Comparison of ENCODE assay signal across 14 mouse cellular contexts in the genomic region with DNA sequence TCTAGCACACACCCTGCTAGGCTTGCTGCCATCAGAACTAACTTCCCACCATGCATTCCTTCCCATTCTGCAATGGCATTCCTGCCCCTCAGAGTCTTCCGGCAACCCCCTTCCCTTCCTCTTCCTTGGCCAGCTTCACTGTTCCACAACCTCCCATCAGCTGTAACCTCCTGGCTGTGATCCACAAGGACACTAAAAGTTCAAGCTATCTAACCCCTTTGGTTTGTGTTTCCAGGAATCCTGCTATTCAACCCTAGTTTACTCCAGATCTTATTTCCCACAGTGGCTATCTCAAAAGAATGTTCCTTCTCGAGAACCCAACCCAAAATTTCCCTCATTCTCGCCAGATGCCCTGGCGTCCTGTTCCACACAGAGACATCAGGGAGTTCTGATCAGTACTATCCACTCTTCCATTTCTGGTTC.
A peak's percentile ranks its signal among the peaks of the same experiment; 100 is the strongest.
DNase-seq lines count a peak whose midpoint lies in the region; ATAC-seq and TF ChIP-seq lines count a peak whose summit lies in the region.
"Had no signal": no experiment of that assay in that cellular context is flagged by ENCODE, and none has a peak within 500 bp of the region (broad histone marks: within the 10 kb centered on the region; RNA-seq: fewer than 3 reads in every experiment).

No protein-coding gene starts in this region.

- H3K4me2 ChIP-seq in kidney, postnatal 0 days (ENCODE audit: low read length) = no peak overlapping the region
- H3K4me2 ChIP-seq: forebrain, embryonic 15.5 days; neural tube, embryonic 12.5 days had no signal

- no peak for TF ChIP-seq CTCF in liver, adult 2 months (IDR thresholded peaks at IDR 0.05; ENCODE audit: low read depth, low read length)
- TF ChIP-seq CTCF in kidney, postnatal 0 days (IDR thresholded peaks at IDR 0.05; ENCODE audit: low read depth) = no peak

- peak; percentile 63 for DNase-seq in liver, adult 2 months (ENCODE audit: extremely low read depth, low read depth, low spot score)
- DNase-seq in liver = no peak
- peak; percentile 66 to 67 for DNase-seq in heart, adult 9 months (ENCODE audit: low spot score in 2 of 2)
- DNase-seq in kidney, postnatal 0 days (ENCODE audit: low spot score) = peak; percentile 46
- peak; percentile 60 for DNase-seq in skeletal muscle tissue, adult 2 months (ENCODE audit: low read depth, low spot score)
- no peak for DNase-seq in yolk sac, embryonic 10.5 days (ENCODE audit: low spot score)
- no peak for DNase-seq in left cerebral cortex, adult 9 months (ENCODE audit: low spot score in 2 of 2)
- no peak for DNase-seq in cerebellum, postnatal 36 days
- DNase-seq: embryo, embryonic 11 days; right cerebral cortex, postnatal 4 days; thymus, postnatal 36 days had no signal

- TF ChIP-seq POLR2A in liver, adult 2 months (IDR thresholded peaks at IDR 0.05; ENCODE audit: extremely low read depth, insufficient read depth, low read length) = no peak

- peaks cover 30% of the 10 kb centered on the region; the same call in 1 of the 2 replicates for H3K79me2 ChIP-seq in liver, adult 2 months (ENCODE audit: control insufficient read depth, insufficient read depth, low read length)

- 65% methylated on average over 4 of the region's 4 CpGs for WGBS in liver, adult 2 months
- 54% methylated on average over 4 of the region's 4 CpGs for WGBS in kidney, postnatal 0 days

- no peaks in the 10 kb centered on the region for H3K9me3 ChIP-seq in kidney, postnatal 0 days (replicated peaks; ENCODE audit: low read length)
- H3K9me3 ChIP-seq: forebrain, embryonic 15.5 days; neural tube, embryonic 12.5 days had no signal

- ATAC-seq in kidney, postnatal 0 days (replicated peaks; ENCODE audit: low FRiP score, low read depth) = no peak
- ATAC-seq: forebrain, embryonic 15.5 days; inflammation-experienced regulatory T-cells, adult 6 months had no signal

- H3K36me3 ChIP-seq in liver, adult 2 months (ENCODE audit: control insufficient read depth, insufficient read depth, low read length) = no peaks in the 10 kb centered on the region
- no peaks in the 10 kb centered on the region for H3K36me3 ChIP-seq in kidney, postnatal 0 days (ENCODE audit: insufficient read depth, low read length)
- H3K36me3 ChIP-seq: forebrain, embryonic 15.5 days; neural tube, embryonic 12.5 days had no signal

- H3K27me3 ChIP-seq in liver, adult 2 months (ENCODE audit: control insufficient read depth, insufficient read depth, low read length) = no peaks in the 10 kb centered on the region
- H3K27me3 ChIP-seq in kidney, postnatal 0 days (ENCODE audit: insufficient read depth, low read length) = no peaks in the 10 kb centered on the region
- H3K27me3 ChIP-seq: forebrain, embryonic 15.5 days; neural tube, embryonic 12.5 days had no signal

- no peak overlapping the region for H3K4me3 ChIP-seq in liver, adult 2 months (ENCODE audit: insufficient read depth, low read depth, low read length)
- H3K4me3 ChIP-seq in kidney, postnatal 0 days (replicated peaks; ENCODE audit: low read depth, low read length) = no peak overlapping the region
- H3K4me3 ChIP-seq: forebrain, embryonic 15.5 days; neural tube, embryonic 12.5 days had no signal

- 0 out of 2 replicates have a peak overlapping the region, but pooled peaks have one; percentile 11 for H3K27ac ChIP-seq in liver, adult 2 months (replicated peaks; ENCODE audit: insufficient read depth, low read depth, low read length)
- H3K27ac ChIP-seq in kidney, postnatal 0 days = no peak overlapping the region
- H3K27ac ChIP-seq: forebrain, embryonic 15.5 days; neural tube, embryonic 12.5 days had no signal

- H3K9ac ChIP-seq in liver, adult 2 months (ENCODE audit: low read depth, low read length) = no peak overlapping the region
- H3K9ac ChIP-seq in kidney, postnatal 0 days (ENCODE audit: low read depth, low read length) = no peak overlapping the region
- H3K9ac ChIP-seq: forebrain, embryonic 15.5 days; neural tube, embryonic 12.5 days had no signal

- peaks cover 5% of the 10 kb centered on the region for H3K4me1 ChIP-seq in liver, adult 2 months (ENCODE audit: control insufficient read depth, insufficient read depth, low read length)
- H3K4me1 ChIP-seq in kidney, postnatal 0 days (replicated peaks; ENCODE audit: insufficient read depth, low read length) = peaks cover 14% of the 10 kb centered on the region
- H3K4me1 ChIP-seq: forebrain, embryonic 15.5 days; neural tube, embryonic 12.5 days had no signal

Comparison
In these comparisons a context has a peak if more than half of its experiments do, and no peak if none do; other contexts are left out.
1. DNase-seq: peak in liver, adult 2 months (single experiment), heart, adult 9 months (2 of 2), kidney, postnatal 0 days (single experiment) and skeletal muscle tissue, adult 2 months (single experiment); none in liver (single experiment), yolk sac, embryonic 10.5 days (single experiment), left cerebral cortex, adult 9 months (0 of 2) and cerebellum, postnatal 36 days (0 of 2).